Mouse (Mus musculus) cerebellum, adult (tissue): ENCODE data around the gene Hes7.

Source experiments
- ATAC-seq: cut with Nextera tagmentation; 2 replicates; pipeline ENCODE4 v1.9.2; 2017; ENCODE audit warnings: mild to moderate bottlenecking, moderate library complexity, mixed read lengths; ENCODE audit not compliant: insufficient number of reproducible peaks, low FRiP score, low TSS enrichment

Hes7 gene

DNA sequence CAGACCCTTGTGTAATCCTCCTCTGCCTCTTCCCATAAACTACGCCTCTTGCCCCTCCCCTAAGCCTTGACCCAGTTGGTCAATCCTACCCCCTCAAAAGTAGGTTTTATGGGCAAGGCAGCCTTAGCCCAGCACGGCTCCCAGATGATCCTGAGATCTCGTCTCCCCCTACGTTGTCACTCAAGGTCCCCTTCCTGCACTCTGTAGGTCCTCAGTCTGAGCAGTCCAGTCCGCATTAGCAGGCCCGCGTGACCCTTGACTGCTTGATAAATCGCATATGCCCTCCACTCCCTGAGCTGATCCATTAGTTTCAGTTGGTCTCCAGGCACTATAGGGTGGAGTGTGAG is 14.4 kb downstream of the Hes7 start:
- ATAC-seq = no peak

DNA sequence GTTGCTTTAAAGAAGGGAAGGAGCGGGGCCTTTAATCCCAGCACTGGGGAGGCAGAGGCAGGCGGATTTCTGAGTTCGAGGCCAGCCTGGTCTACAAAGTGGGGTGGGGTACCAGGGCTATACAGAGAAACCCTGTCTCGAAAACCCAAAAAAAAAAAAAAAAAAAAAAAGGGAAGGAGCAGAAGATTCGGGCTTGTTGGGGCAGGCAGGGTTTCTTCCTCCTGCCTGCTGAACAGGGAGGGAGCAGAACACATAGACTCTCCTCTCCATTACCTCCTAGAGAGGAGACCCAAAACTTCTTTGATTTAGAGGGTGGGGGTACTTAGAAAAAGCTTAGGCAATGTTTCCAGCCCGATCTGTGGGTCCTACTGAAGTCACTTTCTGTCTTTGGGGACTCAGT is 15.2 kb downstream of the Hes7 start:
- ATAC-seq = no peak

DNA sequence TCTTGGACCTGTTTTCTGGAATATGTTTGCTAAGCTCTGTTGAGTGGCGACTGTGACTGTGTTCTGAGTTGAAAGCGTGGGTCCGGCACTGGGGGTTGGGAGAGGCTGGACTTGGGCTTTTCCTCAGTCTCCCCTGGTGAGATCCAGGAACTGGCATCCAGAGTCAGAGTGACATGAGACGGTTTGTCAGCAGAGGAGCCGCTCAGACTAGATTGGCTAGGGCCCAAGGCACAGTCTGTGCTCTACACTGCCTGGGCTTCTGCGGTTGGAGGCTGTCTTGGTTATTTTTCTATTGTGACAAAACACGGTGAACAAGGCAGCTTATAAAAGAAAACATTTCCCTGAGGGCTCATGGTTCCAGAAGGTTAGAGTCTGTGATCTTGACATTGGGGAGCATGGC is 27.3 kb downstream of the Hes7 start:
- no peak for ATAC-seq

DNA sequence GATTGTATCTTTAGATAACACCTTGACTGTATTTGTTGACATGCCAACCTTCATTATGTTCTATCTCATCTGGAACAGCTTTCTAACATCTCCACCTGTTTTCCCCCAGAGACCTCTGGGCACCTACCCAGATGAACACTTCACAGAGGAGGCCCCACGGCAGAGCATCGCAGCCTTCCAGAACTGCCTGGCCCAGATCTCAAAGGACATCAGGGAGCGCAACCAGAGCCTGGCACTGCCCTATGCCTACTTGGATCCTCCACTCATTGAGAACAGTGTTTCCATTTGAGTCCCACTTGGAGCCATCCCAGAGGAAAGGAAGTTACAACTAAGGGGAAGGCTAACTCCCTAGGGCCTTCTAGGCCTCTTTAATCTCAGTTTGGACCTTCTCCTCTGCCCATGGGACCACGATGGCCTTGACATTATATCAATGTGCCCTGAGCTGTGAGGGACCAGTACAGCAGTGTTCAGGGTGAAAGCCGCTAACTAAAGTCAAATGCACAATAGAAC is 28.3 kb downstream of the Hes7 start:
- ATAC-seq = no peak

DNA sequence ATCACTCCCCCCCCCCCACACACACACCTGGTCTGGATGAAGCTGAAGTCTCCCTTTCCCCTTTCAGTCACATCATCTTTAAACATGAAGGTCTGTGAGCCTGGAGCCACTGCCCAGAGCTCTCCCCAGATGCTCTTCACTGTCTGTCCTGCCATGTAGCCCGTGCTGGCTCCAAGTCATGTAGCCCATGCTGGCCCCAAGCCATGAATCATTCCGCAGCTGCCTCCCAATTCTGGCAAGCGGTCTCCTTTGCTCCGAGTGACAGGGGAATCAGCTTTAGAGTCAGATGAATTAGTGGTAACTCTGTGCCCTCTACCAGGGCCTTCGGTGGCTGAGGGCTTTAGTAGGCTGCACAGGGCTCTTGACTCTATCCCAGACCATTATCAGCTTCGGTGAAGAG is 29.5 kb downstream of the Hes7 start:
- ATAC-seq = no peak

DNA sequence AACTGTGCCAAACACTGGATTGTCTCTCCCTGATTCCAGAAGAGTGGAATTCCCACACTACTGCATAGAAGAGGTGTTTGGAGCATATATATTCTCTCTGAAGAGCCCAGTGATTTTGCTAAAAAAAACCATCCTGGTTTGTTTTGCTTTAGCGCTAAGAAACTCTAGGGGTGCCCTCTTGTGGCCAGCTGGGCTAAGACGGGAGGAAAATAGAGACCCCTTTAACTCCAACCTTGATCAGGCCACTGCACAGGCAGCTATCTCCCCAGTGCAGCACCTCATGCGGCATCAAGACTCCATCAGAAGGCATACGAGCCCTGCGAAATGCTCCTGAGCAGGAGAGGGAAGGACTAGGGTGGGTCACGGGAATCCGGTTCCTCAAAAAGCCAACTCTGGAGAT is 30.2 kb downstream of the Hes7 start:
- peak; percentile 20; the same call in 1 of the 2 replicates for ATAC-seq

DNA sequence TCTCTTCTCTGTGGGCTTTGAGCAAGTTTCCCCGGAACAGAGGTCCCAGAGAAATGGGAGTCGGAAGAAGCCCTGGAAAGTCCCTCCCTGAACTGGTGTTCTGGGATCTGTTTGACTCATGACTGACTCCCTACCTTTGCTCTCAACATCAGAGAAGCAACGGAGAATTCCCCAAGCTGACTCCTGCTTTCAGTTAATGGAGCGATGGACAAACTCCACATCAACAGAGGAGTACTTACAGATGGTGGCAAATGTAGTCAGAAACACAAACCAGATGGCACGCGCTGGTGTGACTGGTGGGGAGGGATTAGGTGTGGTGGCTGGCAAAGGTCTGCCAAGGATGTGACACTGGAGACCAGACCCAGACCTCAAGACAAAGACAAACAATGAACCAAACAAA is 30.8 kb downstream of the Hes7 start:
- no peak for ATAC-seq

DNA sequence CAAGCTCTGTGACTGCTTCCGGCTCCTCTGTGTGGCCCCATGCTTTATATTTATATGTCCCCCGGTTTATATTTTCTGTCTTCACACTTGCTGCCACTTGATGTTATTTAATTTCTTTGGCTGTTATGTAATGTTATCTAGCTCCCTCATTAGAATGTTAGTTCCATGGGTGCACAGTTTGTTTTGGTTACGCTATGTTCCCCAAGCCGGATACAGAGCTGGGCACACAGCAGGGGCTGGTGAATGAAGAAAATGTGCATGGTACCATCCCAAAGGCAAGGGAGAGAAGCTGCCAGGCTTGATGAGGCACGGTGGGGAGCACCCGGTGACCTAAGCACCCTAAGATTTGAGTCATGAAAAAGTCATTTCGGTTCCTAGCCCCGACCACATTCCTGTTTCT is 33.6 kb downstream of the Hes7 start:
- no peak for ATAC-seq

DNA sequence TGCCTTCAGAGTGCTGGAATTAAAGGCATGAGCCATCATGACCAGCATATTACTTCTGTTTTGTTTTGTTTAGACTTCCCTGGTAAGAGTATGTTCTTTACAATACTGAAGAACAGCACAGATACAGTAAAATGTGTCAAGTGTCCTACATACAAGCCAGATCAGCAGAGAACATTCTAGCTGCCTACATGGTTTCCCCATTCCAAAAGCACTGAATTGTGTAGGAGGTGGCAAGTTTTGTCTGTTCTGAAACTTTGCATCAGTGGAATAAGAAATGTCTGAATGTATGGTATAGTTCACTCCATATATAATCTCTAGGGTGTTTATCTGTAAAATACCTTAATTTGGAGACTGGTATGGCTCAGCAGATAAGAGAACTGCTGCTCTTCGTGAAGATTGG is 35.1 kb downstream of the Hes7 start:
- no peak for ATAC-seq

DNA sequence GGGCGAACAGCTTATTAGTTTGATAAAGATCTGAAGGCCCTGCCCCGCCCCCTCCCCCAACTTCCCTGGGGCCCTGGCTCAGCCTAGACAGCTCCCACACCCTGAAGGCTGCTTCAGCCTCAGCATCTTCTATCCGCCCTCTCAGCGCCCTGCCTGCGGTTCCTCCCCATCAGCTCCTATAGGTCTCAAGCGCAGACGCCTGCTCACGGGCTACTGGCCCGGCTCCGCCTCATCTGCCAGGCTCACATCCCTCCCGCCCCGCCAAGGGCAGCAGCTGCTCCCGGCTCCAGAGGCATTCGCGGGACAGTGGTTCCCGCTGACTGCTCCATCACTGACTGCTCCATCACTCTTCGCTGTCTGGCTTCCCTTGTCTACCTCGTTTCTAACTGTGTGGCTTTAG is 36.6 kb downstream of the Hes7 start, which contains the start of gene Alox12b:
Gene Alox12b (plus strand): TSS at position 190 of the 400 bp plus-strand sequence.
- ATAC-seq = no peak

DNA sequence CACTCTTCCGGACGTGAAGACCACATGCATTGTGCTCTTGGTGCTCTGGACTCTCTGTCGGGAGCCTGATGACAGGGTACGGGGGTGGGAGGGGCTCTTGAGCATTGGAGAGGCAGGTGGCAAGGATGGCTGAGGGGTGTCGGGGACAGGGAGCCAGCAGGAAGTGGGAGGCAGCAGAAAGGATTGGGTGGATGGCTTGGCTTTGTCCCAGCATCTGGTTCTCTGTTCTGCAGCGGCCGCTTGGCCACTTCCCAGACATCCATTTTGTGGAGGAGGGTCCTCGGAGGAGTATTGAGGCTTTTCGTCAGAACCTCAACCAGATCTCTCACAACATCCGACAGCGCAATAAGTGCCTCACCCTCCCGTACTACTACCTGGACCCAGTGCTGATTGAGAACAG is 49.1 kb downstream of the Hes7 start:
- no peak for ATAC-seq

DNA sequence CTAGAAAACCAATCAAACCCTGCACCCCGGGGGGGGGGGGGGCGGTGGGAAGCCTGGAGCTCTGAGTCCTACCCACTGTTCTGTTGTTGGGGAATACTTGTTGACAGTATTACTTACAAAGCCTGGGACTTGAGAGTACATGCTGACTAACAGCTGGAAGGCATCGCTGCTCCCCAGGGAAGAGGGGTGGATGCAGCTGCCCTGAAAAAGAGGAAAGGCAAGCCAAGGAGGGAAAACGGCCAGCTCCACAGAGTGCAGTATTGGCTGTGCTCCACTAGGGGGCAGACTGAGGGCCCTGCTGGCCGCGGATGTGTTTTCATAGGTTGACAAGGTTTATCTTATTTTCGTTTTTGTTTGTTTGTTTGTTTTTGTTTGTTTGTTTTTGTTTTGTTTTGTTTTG is 51.4 kb downstream of the Hes7 start:
- ATAC-seq = no peak

DNA sequence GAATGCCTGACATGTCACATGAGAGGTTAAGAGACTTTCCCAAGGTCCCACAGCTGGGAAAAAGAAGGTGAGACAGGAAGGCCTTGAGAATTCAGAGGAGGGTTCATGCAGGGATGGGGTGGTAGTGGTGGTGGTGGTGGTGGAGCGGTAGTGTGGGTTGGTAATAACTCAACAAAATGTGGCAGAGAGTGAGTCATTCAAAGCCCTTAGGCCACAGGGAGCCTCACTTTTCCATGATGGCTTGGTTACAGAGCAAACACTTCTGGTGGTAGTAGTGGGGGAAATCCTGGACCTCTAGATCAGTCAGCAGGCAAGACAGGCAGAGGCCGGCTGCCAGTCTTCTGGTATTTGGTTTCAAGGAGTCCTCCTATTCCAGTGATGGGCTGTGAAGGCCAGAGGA is 52.4 kb downstream of the Hes7 start:
- ATAC-seq = no peak
